ENCODE assay signal across 8 mouse cellular contexts in genomic region chr14:73374315-73374890, GRCm38 (mm10). TPM values are rescaled to one million over a fixed set of nuclear protein-coding genes. Genes with fewer than 3 reads are reported as not detected.
A peak's percentile ranks its signal among the peaks of the same experiment; 100 is the strongest.
DNase-seq lines count a peak whose midpoint lies in the region; ATAC-seq lines count a peak whose summit lies in the region.

No protein-coding gene starts in this region.

- no peak overlapping the region for H3K4me2 ChIP-seq in heart, embryonic 11.5 days
- H3K4me2 ChIP-seq in liver, embryonic 15.5 days: peak overlapping the region; percentile 39
- H3K4me2 ChIP-seq in hindbrain, embryonic 16.5 days (ENCODE audit: low read length): no peak overlapping the region

- no peak for ATAC-seq in heart, embryonic 11.5 days (replicated peaks; ENCODE audit: insufficient number of reproducible peaks, low FRiP score, low TSS enrichment)
- peak; percentile 64 for ATAC-seq in liver, embryonic 15.5 days (ENCODE audit: insufficient read depth)
- no peak for ATAC-seq in hindbrain, embryonic 16.5 days

- no peaks in the 10 kb centered on the region for H3K9me3 ChIP-seq in heart, embryonic 11.5 days (replicated peaks; ENCODE audit: control insufficient read depth, low read length)
- no peaks in the 10 kb centered on the region for H3K9me3 ChIP-seq in liver, embryonic 15.5 days (replicated peaks)
- H3K9me3 ChIP-seq in hindbrain, embryonic 16.5 days (ENCODE audit: control insufficient read depth, low read length): no peaks in the 10 kb centered on the region
- no peaks in the 10 kb centered on the region for H3K9me3 ChIP-seq in midbrain, embryonic 10.5 days (replicated peaks)

- peaks cover 8% of the 10 kb centered on the region; the same call in 1 of the 2 replicates for H3K4me1 ChIP-seq in heart, embryonic 11.5 days (ENCODE audit: control insufficient read depth, insufficient read depth, low read length)
- H3K4me1 ChIP-seq in liver, embryonic 15.5 days (replicated peaks): peaks cover 54% of the 10 kb centered on the region
- peaks cover 3% of the 10 kb centered on the region for H3K4me1 ChIP-seq in hindbrain, embryonic 16.5 days (ENCODE audit: control insufficient read depth, insufficient read depth, low read depth, low read length)
- H3K4me1 ChIP-seq in midbrain, embryonic 10.5 days: peaks cover 4% of the 10 kb centered on the region; the same call in 1 of the 2 replicates

- H3K27ac ChIP-seq in heart, embryonic 11.5 days (ENCODE audit: low read depth, low read length): no peak overlapping the region
- peak overlapping the region; percentile 51; the same call in 1 of the 2 replicates for H3K27ac ChIP-seq in liver, embryonic 15.5 days (replicated peaks)
- no peak overlapping the region for H3K27ac ChIP-seq in hindbrain, embryonic 16.5 days (ENCODE audit: low read depth, low read length)
- no peak overlapping the region for H3K27ac ChIP-seq in midbrain, embryonic 10.5 days (replicated peaks)

- DNase-seq in heart, adult 18-20 months: peak; percentile 67 to 72
- DNase-seq in adrenal gland, postnatal 25 days: peak; percentile 49
- DNase-seq in kidney, adult 11 months: peak; percentile 92
- no peak for DNase-seq in urinary bladder, postnatal 14 days (ENCODE audit: low spot score)
- no peak for DNase-seq in midbrain, embryonic 10.5 days (ENCODE audit: low spot score)

- H3K9ac ChIP-seq in heart, embryonic 11.5 days (ENCODE audit: low read depth, low read length): no peak overlapping the region
- H3K9ac ChIP-seq in liver, embryonic 15.5 days: no peak overlapping the region
- H3K9ac ChIP-seq in hindbrain, embryonic 16.5 days (ENCODE audit: low read depth, low read length): no peak overlapping the region

- no peaks in the 10 kb centered on the region for H3K27me3 ChIP-seq in heart, embryonic 11.5 days (ENCODE audit: control insufficient read depth, insufficient read depth, low read length)
- H3K27me3 ChIP-seq in liver, embryonic 15.5 days: no peaks in the 10 kb centered on the region
- no peaks in the 10 kb centered on the region for H3K27me3 ChIP-seq in hindbrain, embryonic 16.5 days (replicated peaks; ENCODE audit: control insufficient read depth, insufficient read depth, low read length)
- H3K27me3 ChIP-seq in midbrain, embryonic 10.5 days (ENCODE audit: low read depth, poor library complexity, severe bottlenecking): no peaks in the 10 kb centered on the region

- WGBS in heart, embryonic 11.5 days (ENCODE audit: insufficient replicate concordance): 70% methylated on average over 11 of the region's 11 CpGs
- 66% methylated on average over 11 of the region's 11 CpGs for WGBS in liver, embryonic 15.5 days (ENCODE audit: insufficient replicate concordance)
- 70% methylated on average over 11 of the region's 11 CpGs for WGBS in hindbrain, embryonic 16.5 days
- WGBS in midbrain, embryonic 10.5 days: 85% methylated on average over 11 of the region's 11 CpGs

- H3K36me3 ChIP-seq in heart, embryonic 11.5 days (ENCODE audit: control insufficient read depth, insufficient read depth, low read length): no peaks in the 10 kb centered on the region
- H3K36me3 ChIP-seq in liver, embryonic 15.5 days (replicated peaks): peaks cover 57% of the 10 kb centered on the region
- H3K36me3 ChIP-seq in hindbrain, embryonic 16.5 days (ENCODE audit: control insufficient read depth, insufficient read depth, low read length): peaks cover 2% of the 10 kb centered on the region; the same call in 1 of the 2 replicates
- H3K36me3 ChIP-seq in midbrain, embryonic 10.5 days: peaks cover 25% of the 10 kb centered on the region

- no peak overlapping the region for H3K4me3 ChIP-seq in heart, embryonic 11.5 days (ENCODE audit: low read depth, low read length)
- H3K4me3 ChIP-seq in liver, embryonic 15.5 days (replicated peaks): 0 out of 2 replicates have a peak overlapping the region, but pooled peaks have one; percentile 12
- H3K4me3 ChIP-seq in hindbrain, embryonic 16.5 days (ENCODE audit: low read length): no peak overlapping the region
- no peak overlapping the region for H3K4me3 ChIP-seq in midbrain, embryonic 10.5 days

RNA-seq across cellular contexts. Expression of gene Itm2b, which starts 10.7 kb away (rescaled TPM):
- 100 to 1,000 TPM; 736 to 802 TPM for total RNA-seq in heart, adult 18-20 months (2021)
- 513 and 567 TPM in 2 replicates for polyA plus RNA-seq in heart, embryonic 11.5 days (2014; fragmentation: Nextera tagmentation; extraction: Ambion mirVana)
- 881 and 1,010 TPM in 2 replicates for total RNA-seq in adrenal gland, postnatal 25 days (2021)
- 524 and 538 TPM in 2 replicates for polyA plus RNA-seq in liver, embryonic 15.5 days (2015; fragmentation: Nextera tagmentation; extraction: Ambion mirVana)
- 786 and 849 TPM in 2 replicates for polyA plus RNA-seq in hindbrain, embryonic 16.5 days (2015; fragmentation: Nextera tagmentation; extraction: Ambion mirVana)
- 226 and 281 TPM in 2 replicates for polyA plus RNA-seq in midbrain, embryonic 10.5 days (2016; fragmentation: Nextera tagmentation; extraction: Ambion mirVana)

RNA-seq across cellular contexts. Expression of gene Rb1, which starts 48.8 kb away (rescaled TPM):
- 10 to 100 TPM; 17.9 to 23.6 TPM for total RNA-seq in heart, adult 18-20 months (2021)
- polyA plus RNA-seq in heart, embryonic 11.5 days (2014; fragmentation: Nextera tagmentation; extraction: Ambion mirVana): 15.6 and 18.1 TPM in 2 replicates
- total RNA-seq in adrenal gland, postnatal 25 days (2021): 19.8 and 21.3 TPM in 2 replicates
- polyA plus RNA-seq in liver, embryonic 15.5 days (2015; fragmentation: Nextera tagmentation; extraction: Ambion mirVana): 21.4 and 23.4 TPM in 2 replicates
- 20.4 and 22.3 TPM in 2 replicates for polyA plus RNA-seq in hindbrain, embryonic 16.5 days (2015; fragmentation: Nextera tagmentation; extraction: Ambion mirVana)
- polyA plus RNA-seq in midbrain, embryonic 10.5 days (2016; fragmentation: Nextera tagmentation; extraction: Ambion mirVana): 25.9 and 26.3 TPM in 2 replicates

Comparison
In these comparisons a context has a peak if more than half of its experiments do, and no peak if none do; other contexts are left out.
1. DNase-seq: peak in heart, adult 18-20 months (2 of 2), adrenal gland, postnatal 25 days (single experiment) and kidney, adult 11 months (single experiment); none in urinary bladder, postnatal 14 days (single experiment) and midbrain, embryonic 10.5 days (single experiment).